Mouse (Mus musculus) G1E (cell line): ENCODE measurements around the gene Tarbp2. TPM values are rescaled to one million over a fixed set of nuclear protein-coding genes. Genes with fewer than 3 reads are reported as not detected.

ENCODE experiments used
- ATAC-seq: 2 replicates; pipeline ENCODE4 v1.8.0; 2016; ENCODE audit warnings: mild to moderate bottlenecking; ENCODE audit not compliant: insufficient number of reproducible peaks, poor library complexity, low FRiP score, severe bottlenecking; ENCODE audit errors: extremely low read depth
- DNase-seq: peaks from one replicate; pipeline ENCODE4 v3.0.0; 2012; ENCODE audit warnings: low spot score
- H3K27me3 ChIP-seq: 2 replicates; pipeline ENCODE4 v1.6.1; 2012; ENCODE audit warnings: mild to moderate bottlenecking, low read length, inconsistent platforms; ENCODE audit not compliant: insufficient read depth
- H3K36me3 ChIP-seq: replicated peaks from 2 replicates; pipeline ENCODE3; 2012; ENCODE audit warnings: mild to moderate bottlenecking, inconsistent platforms
- H3K4me1 ChIP-seq: 2 replicates; pipeline ENCODE4 v1.6.1; 2012; ENCODE audit warnings: low read depth, low read length, inconsistent platforms, mixed read lengths; ENCODE audit not compliant: insufficient read depth
- H3K4me3 ChIP-seq: 2 replicates; pipeline ENCODE4 v1.5.1; 2012; ENCODE audit warnings: low read depth, mild to moderate bottlenecking, inconsistent platforms, low read length, moderate library complexity, mixed read lengths
- H3K9me3 ChIP-seq: replicated peaks from 2 replicates; pipeline ENCODE4 v1.6.1; 2012; ENCODE audit warnings: inconsistent platforms
- CTCF ChIP-seq: IDR thresholded peaks from 2 replicates; pipeline ENCODE4 v1.5.1; 2012; ENCODE audit warnings: low read depth, low read length, inconsistent platforms, mixed read lengths
- GATA1 ChIP-seq: IDR thresholded peaks from 2 replicates; pipeline ENCODE4 v1.6.1; 2012; ENCODE audit warnings: borderline replicate concordance, low read length, inconsistent platforms, mixed read lengths
- GATA2 ChIP-seq: IDR thresholded peaks from 2 replicates; pipeline ENCODE4 v1.6.1; 2012; ENCODE audit warnings: low read depth, low read length, inconsistent platforms, borderline replicate concordance
- POLR2AphosphoS5 ChIP-seq: IDR thresholded peaks from 2 replicates; pipeline ENCODE4 v1.6.1; 2012; ENCODE audit warnings: low read depth, low read length, inconsistent platforms; ENCODE audit not compliant: insufficient replicate concordance
- TAL1 ChIP-seq: conservative IDR thresholded peaks from 2 replicates; pipeline ENCODE4 v1.6.1; 2012; ENCODE audit warnings: low read depth, low read length, inconsistent platforms, mixed read lengths
- polyA plus RNA-seq: library from polyadenylated mRNA; stranded (reverse); fragments of >175 nt; gene quantifications from 2 replicates; pipeline ENCODE4 v1.2.3, GENCODE M21; 2012
- total RNA-seq, 2 experiments: library from RNA; stranded (forward) in 1 of 2; stranded (reverse) in 1 of 2; fragments of 200-1000 nt in 1 of 2; fragments of >200 nt in 1 of 2; fragmentation: Nextera tagmentation in 1 of 2; gene quantifications; 2 replicates each; pipeline ENCODE4 v1.2.3; 2014 to 2017

Tarbp2 gene
- total RNA-seq (2014; fragmentation: Nextera tagmentation) (9.5 and 11.6 TPM in 2 replicates), total RNA-seq (2017) (32.9 and 41.6 TPM in 2 replicates), polyA plus RNA-seq (58.6 and 63.8 TPM in 2 replicates)

GRCm38 (mm10) chr15:102517976-102518858 is at the start of gene Tarbp2:
Gene Tarbp2 (plus strand): TSS chr15:102518192.
- peaks cover 53% of the 10 kb centered on the region for H3K4me1 ChIP-seq
- H3K36me3 ChIP-seq, result peaks cover 35% of the 10 kb centered on the region
- no peak for TF ChIP-seq TAL1
- no peak for TF ChIP-seq CTCF
- TF ChIP-seq GATA1, result no peak
- TF ChIP-seq GATA2, result no peak
- TF ChIP-seq POLR2AphosphoS5, result no peak
- peak; percentile 88 for ATAC-seq
- peaks cover 12% of the 10 kb centered on the region for H3K27me3 ChIP-seq
- no peaks in the 10 kb centered on the region for H3K9me3 ChIP-seq
- DNase-seq, result peak; percentile 93
- peak within 1 kb of the TSS; percentile 79 for H3K4me3 ChIP-seq

- no peak overlapping the region for H3K4me3 ChIP-seq
- no peak for TF ChIP-seq CTCF
- no peak for TF ChIP-seq TAL1
- no peak for TF ChIP-seq POLR2AphosphoS5
- no peak for TF ChIP-seq GATA2
- TF ChIP-seq GATA1, result no peak
- peaks cover 18% of the 10 kb centered on the region for H3K4me1 ChIP-seq
- DNase-seq, result no peak
- peaks cover 56% of the 10 kb centered on the region for H3K36me3 ChIP-seq
- peaks cover 6% of the 10 kb centered on the region; the same call in 1 of the 2 replicates for H3K9me3 ChIP-seq
- no peak for ATAC-seq
- no peaks in the 10 kb centered on the region for H3K27me3 ChIP-seq
Measured at GRCm38 (mm10) chr15:102468675-102469370, 49.2 kb upstream of the Tarbp2 start.

GRCm38 (mm10) chr15:102470183-102470604 is 47.8 kb upstream of the Tarbp2 start, which contains the start of gene Pcbp2:
Gene Pcbp2 (plus strand): TSS chr15:102470539.
- TF ChIP-seq TAL1 (no peak), CTCF (peak; percentile 49)
- ATAC-seq, result peak; percentile 98

DNA sequence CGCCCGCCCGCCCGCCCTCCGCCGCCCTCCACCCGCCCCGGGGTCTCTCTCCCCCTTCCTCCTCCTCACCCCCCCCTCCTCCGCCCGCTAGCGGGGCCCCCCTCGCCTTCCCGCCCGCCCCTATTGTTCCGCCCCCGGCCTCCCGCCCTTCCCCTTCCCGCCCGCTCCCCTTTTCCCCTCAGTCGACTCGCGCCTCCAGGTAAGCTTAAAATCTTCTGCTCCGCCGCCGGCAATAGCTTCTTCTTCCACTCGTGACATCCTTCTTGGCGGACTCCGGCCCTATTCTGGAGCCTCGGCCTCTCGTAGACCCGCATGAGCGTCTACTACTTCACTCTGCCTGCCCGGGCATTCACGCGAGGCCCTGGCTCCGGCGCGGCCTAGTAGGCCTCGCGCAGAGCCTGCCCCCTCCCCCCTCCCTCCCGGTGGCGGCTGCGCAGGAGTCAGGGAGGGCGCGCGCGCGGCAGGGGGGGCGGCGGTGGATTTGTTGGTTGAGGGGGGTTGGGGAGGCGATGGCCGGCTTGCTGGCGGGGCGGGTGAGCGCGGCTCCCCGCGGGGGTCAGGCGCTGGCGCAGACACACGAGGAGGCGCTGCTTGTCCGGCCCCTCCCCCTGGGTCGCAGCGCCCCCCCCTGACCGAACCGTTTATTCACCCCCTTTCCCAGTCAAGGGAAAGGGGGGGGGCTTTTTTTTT is 47.2 kb upstream of the Tarbp2 start:
- TF ChIP-seq POLR2AphosphoS5 (no peak), CTCF (no peak), GATA2 (no peak), GATA1 (no peak), TAL1 (no peak)
- H3K9me3 ChIP-seq, result peaks cover 6% of the 10 kb centered on the region; the same call in 1 of the 2 replicates
- ATAC-seq (no peak), DNase-seq (peak; percentile 72)
- H3K36me3 ChIP-seq, result peaks cover 60% of the 10 kb centered on the region
- no peaks in the 10 kb centered on the region for H3K27me3 ChIP-seq
- H3K4me1 ChIP-seq, result peaks cover 18% of the 10 kb centered on the region
- peak overlapping the region; percentile 82 for H3K4me3 ChIP-seq

More at GRCm38 (mm10) chr15:102470183-102470604, 47.8 kb upstream of the Tarbp2 start, which contains the start of gene Pcbp2:
- DNase-seq, result peak; percentile 92
- Histone ChIP-seq H3K36me3 (peaks cover 60% of the 10 kb centered on the region), H3K27me3 (no peaks in the 10 kb centered on the region), H3K9me3 (peaks cover 6% of the 10 kb centered on the region; the same call in 1 of the 2 replicates), H3K4me1 (peaks cover 18% of the 10 kb centered on the region), H3K4me3 (peak within 1 kb of the TSS; percentile 82)

- ATAC-seq (no peak), DNase-seq (no peak)
- H3K4me3 ChIP-seq, result peak overlapping the region; percentile 82
- H3K27me3 ChIP-seq, result no peaks in the 10 kb centered on the region
- peaks cover 62% of the 10 kb centered on the region for H3K36me3 ChIP-seq
- H3K4me1 ChIP-seq, result peaks cover 18% of the 10 kb centered on the region
- peaks cover 6% of the 10 kb centered on the region; the same call in 1 of the 2 replicates for H3K9me3 ChIP-seq
- TF ChIP-seq POLR2AphosphoS5 (no peak), GATA1 (no peak), CTCF (no peak), GATA2 (no peak), TAL1 (no peak)
Measured at GRCm38 (mm10) chr15:102471295-102471645, 46.7 kb upstream of the Tarbp2 start.

GRCm38 (mm10) chr15:102471727-102472126 is 46.3 kb upstream of the Tarbp2 start:
- TF ChIP-seq GATA2 (no peak), POLR2AphosphoS5 (no peak), TAL1 (no peak), CTCF (no peak)
- ATAC-seq (no peak), DNase-seq (no peak)
- H3K27me3 ChIP-seq, result no peaks in the 10 kb centered on the region
- H3K4me1 ChIP-seq, result peaks cover 18% of the 10 kb centered on the region
- H3K4me3 ChIP-seq, result peak overlapping the region; percentile 82
- peaks cover 62% of the 10 kb centered on the region for H3K36me3 ChIP-seq
- peaks cover 6% of the 10 kb centered on the region; the same call in 1 of the 2 replicates for H3K9me3 ChIP-seq
